10 mouse cellular contexts compared by ENCODE assay signal in the genomic region with DNA sequence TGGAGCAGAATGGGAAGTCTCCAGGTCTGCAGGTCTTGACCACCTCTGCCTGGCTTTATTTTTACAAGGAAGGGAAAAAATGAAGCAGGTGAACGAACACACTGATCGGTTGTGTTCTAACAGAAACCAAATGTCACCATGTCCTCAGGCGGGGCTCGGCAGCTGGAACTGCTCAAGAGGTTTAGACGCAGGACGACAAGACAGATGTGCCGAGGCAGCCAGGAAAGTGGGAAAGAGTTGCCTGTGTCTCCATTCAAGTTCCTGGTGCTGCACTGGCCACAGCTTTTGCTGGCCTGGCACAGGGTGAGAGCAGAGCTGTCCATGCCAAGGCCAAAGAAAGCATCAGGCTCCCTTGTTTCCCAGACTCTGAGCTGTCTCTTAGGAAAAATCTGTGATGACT.
DNase-seq lines count a peak whose midpoint lies in the region; ATAC-seq lines count a peak whose summit lies in the region.
"Had no signal": no experiment of that assay in that cellular context is flagged by ENCODE, and none has a peak within 500 bp of the region (broad histone marks: within the 10 kb centered on the region; RNA-seq: fewer than 3 reads in every experiment).

No protein-coding gene starts in this region.

- no peak overlapping the region for H3K9ac ChIP-seq in hindbrain, embryonic 13.5 days
- no peak overlapping the region for H3K9ac ChIP-seq in lung, embryonic 15.5 days
- no peak overlapping the region for H3K9ac ChIP-seq in midbrain, embryonic 13.5 days (replicated peaks)
- H3K9ac ChIP-seq: liver, postnatal 0 days had no signal

- H3K9me3 ChIP-seq in hindbrain, embryonic 10.5 days = no peaks in the 10 kb centered on the region
- no peaks in the 10 kb centered on the region for H3K9me3 ChIP-seq in hindbrain, embryonic 13.5 days
- no peaks in the 10 kb centered on the region for H3K9me3 ChIP-seq in lung, embryonic 15.5 days
- H3K9me3 ChIP-seq in midbrain, embryonic 13.5 days = no peaks in the 10 kb centered on the region

- no peak overlapping the region for H3K4me2 ChIP-seq in hindbrain, embryonic 13.5 days
- no peak overlapping the region for H3K4me2 ChIP-seq in lung, embryonic 15.5 days
- no peak overlapping the region for H3K4me2 ChIP-seq in midbrain, embryonic 13.5 days (replicated peaks)

- no peak for ATAC-seq in hindbrain, embryonic 13.5 days (ENCODE audit: low FRiP score)
- peak; percentile 59; the same call in 1 of the 2 replicates for ATAC-seq in lung, embryonic 15.5 days (ENCODE audit: borderline replicate concordance, extremely low read depth, low FRiP score, low TSS enrichment)
- ATAC-seq in midbrain, embryonic 13.5 days = no peak
- ATAC-seq: liver, postnatal 0 days had no signal

- no peak overlapping the region; the same call in 1 of the 2 replicates for H3K27ac ChIP-seq in hindbrain, embryonic 10.5 days
- H3K27ac ChIP-seq in hindbrain, embryonic 13.5 days = no peak overlapping the region
- peak overlapping the region; percentile 58 for H3K27ac ChIP-seq in lung, embryonic 15.5 days
- no peak overlapping the region for H3K27ac ChIP-seq in midbrain, embryonic 13.5 days

- H3K36me3 ChIP-seq in hindbrain, embryonic 10.5 days = no peaks in the 10 kb centered on the region
- H3K36me3 ChIP-seq in hindbrain, embryonic 13.5 days = no peaks in the 10 kb centered on the region
- H3K36me3 ChIP-seq in lung, embryonic 15.5 days = no peaks in the 10 kb centered on the region
- no peaks in the 10 kb centered on the region for H3K36me3 ChIP-seq in midbrain, embryonic 13.5 days

- H3K4me1 ChIP-seq in hindbrain, embryonic 10.5 days (replicated peaks) = peaks cover 4% of the 10 kb centered on the region; the same call in 1 of the 2 replicates
- peaks cover 14% of the 10 kb centered on the region for H3K4me1 ChIP-seq in hindbrain, embryonic 13.5 days (replicated peaks)
- H3K4me1 ChIP-seq in lung, embryonic 15.5 days = peaks cover 15% of the 10 kb centered on the region
- no peaks in the 10 kb centered on the region; the same call in 1 of the 2 replicates for H3K4me1 ChIP-seq in midbrain, embryonic 13.5 days (replicated peaks)

- peak; percentile 18 for DNase-seq in hindbrain, embryonic 10.5 days (ENCODE audit: low spot score)
- peak; percentile 68 for DNase-seq in embryo, embryonic 10 days (ENCODE audit: low spot score)
- DNase-seq in gastrocnemius, postnatal 36 days = peak; percentile 33 to 39
- DNase-seq in frontal cortex, postnatal 36 days (ENCODE audit: low spot score in 2 of 2) = no peak
- DNase-seq in cerebellum, postnatal 4 days (ENCODE audit: low spot score in 2 of 2) = no peak
- DNase-seq: liver, postnatal 0 days; right cerebral cortex, postnatal 25 days had no signal

- WGBS in hindbrain, embryonic 10.5 days = 80% methylated on average over 7 of the region's 7 CpGs
- 78% methylated on average over 7 of the region's 7 CpGs for WGBS in hindbrain, embryonic 13.5 days
- 24% methylated on average over 7 of the region's 7 CpGs for WGBS in lung, embryonic 15.5 days
- 78% methylated on average over 7 of the region's 7 CpGs for WGBS in midbrain, embryonic 13.5 days

- H3K27me3 ChIP-seq in hindbrain, embryonic 10.5 days (ENCODE audit: insufficient read depth, poor library complexity, severe bottlenecking) = no peaks in the 10 kb centered on the region; the same call in 1 of the 2 replicates
- 0 out of 2 replicates have a peak, but pooled peaks cover 3% of the 10 kb centered on the region for H3K27me3 ChIP-seq in hindbrain, embryonic 13.5 days
- no peaks in the 10 kb centered on the region for H3K27me3 ChIP-seq in lung, embryonic 15.5 days
- no peaks in the 10 kb centered on the region for H3K27me3 ChIP-seq in midbrain, embryonic 13.5 days

- intact Hi-C loops in gastrocnemius, postnatal 36 days (cut with DNase I) = no loop called here

- H3K4me3 ChIP-seq in hindbrain, embryonic 10.5 days = no peak overlapping the region
- no peak overlapping the region for H3K4me3 ChIP-seq in hindbrain, embryonic 13.5 days
- no peak overlapping the region for H3K4me3 ChIP-seq in lung, embryonic 15.5 days
- no peak overlapping the region for H3K4me3 ChIP-seq in midbrain, embryonic 13.5 days (replicated peaks)

Comparison
In these comparisons a context has a peak if more than half of its experiments do, and no peak if none do; other contexts are left out.
1. DNase-seq: peak in hindbrain, embryonic 10.5 days (single experiment), embryo, embryonic 10 days (single experiment) and gastrocnemius, postnatal 36 days (2 of 2); none in frontal cortex, postnatal 36 days (0 of 2) and cerebellum, postnatal 4 days (0 of 2).